Mouse (Mus musculus) E14TG2a.4 (cell line): ENCODE data around the gene Cox6a2.

ENCODE experiments used
- CTCF ChIP-seq: conservative IDR thresholded peaks from 2 replicates; pipeline ENCODE4 v1.5.1; 2014; ENCODE audit warnings: low read length
- POU5F1 ChIP-seq: IDR thresholded peaks from 2 replicates; pipeline ENCODE4 v1.6.1; 2014; ENCODE audit warnings: low read length, borderline replicate concordance

GRCm38 (mm10) chr7:128169996-128170395, 36.2 kb downstream of the Cox6a2 start:
- no peak for TF ChIP-seq CTCF
- no peak for TF ChIP-seq POU5F1
